Mouse (Mus musculus) embryo, embryonic 11.5 days (tissue): ENCODE data around the gene Susd3.

Source experiments
- DNase-seq: peaks from one replicate; pipeline ENCODE4 v3.0.0-alpha.2; 2012; ENCODE audit warnings: low read depth, low spot score

Susd3 gene

DNA sequence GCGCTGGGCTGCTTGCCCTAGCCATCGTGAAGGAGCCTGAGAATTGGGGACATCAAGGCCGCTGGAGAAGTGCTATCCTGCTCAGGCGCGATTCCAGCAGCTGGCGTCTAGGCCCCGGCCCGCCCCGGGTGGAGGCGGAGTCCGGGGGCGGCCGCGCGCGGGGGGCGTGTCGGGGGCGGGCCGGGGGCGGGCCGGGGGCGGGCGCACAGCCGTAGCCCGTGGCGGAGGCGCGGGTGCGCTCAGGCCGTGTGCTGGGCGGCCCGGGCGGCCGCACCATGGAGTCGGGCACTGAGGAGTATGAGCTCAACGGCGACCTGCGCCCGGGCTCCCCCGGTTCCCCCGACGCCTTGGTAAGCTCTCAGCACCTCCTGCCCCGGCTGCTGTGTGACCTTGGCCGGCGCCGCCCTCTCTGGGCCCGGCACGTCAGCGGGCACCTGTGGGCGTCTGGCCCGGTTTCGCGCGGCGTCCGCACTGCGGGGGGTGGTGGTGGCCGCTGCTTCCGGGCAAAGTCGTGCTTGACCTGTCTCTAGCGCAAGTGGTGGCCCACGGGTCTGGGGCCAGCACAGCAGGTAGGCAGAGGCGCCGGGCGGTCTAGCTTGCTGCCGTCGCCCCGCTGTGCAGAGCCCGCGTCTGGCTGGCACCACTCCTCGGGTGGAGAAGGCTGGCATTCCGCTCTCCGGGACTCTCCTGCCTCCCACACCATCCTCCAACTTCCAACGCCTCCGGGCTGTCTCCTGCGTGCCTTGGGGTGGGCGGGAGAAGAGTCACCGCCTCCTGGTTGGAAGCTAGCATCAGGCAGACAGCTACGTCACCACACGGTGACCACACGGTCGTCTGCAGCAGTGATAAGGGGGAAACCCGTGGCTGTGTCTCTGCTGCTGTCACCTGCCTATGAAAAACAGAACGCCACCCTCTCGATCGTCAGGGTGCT, 61.0 kb downstream of the Susd3 start, which contains the start of gene Ninj1:
Ninj1 (plus strand) TSS at position 198 of the 931 bp plus-strand sequence.
- DNase-seq, result peak; percentile 55

DNA sequence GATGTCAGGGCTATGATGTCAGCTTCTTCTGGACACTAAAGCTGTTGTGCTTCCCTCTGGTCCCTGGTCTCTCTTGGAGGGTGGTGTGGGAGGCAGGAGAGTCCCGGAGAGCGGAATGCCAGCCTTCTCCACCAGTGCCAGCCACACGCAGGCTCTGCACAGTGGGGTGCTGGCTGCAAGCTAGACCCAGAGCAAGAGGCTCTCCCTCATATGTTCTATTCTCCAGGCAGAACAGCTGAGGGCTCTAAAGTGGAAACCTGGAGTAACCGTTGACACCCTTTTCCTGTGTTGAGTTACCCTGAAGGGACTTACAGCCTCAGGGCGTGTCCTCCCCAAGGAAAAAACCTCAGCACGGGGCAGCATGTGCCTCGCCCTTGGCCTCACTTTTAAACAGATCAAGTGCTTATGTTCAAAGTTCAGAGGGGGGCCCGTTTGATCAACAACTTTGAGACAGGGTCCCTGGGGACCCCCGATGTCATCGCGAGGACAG, 61.7 kb downstream of the Susd3 start:
- DNase-seq, result no peak

DNA sequence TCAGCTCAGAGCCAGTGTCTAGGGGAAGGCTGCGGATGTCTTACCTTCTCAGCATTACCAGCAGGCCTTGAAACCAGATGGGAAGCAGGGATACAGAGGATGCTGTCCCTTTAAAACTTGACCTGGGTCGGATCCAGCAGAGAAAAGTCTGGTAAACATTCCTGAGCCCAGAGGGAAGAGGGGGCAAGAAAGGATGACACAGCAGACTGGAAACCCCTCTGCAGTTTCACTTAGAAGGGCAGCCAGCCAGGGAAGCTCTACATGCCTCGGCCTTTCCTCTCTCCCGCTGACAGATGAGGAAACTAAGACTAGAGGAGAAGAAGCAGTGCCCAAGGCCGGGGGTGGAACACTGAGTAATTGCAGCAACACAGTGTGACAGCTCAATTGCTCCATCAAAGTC, 64.9 kb downstream of the Susd3 start:
- no peak for DNase-seq

DNA sequence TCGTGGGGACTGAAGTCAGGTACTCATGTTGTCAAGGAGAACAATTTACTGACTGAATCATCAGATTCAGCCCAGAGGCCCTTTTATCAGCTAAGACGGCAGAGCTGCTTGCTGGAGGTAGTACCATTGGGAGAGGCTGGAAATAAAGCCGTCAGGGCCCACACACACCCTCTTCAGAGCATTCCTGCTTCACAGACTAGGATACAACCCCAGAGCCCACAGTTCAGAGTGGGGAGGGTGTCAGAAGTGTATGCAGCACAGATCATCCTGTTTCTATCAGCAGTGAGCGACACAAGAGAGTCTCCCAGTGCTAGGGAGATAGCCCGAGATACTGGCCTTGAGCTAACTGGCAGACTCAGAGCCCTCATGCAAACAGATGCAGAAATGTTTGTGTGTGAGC, 65.3 kb downstream of the Susd3 start:
- no peak for DNase-seq

DNA sequence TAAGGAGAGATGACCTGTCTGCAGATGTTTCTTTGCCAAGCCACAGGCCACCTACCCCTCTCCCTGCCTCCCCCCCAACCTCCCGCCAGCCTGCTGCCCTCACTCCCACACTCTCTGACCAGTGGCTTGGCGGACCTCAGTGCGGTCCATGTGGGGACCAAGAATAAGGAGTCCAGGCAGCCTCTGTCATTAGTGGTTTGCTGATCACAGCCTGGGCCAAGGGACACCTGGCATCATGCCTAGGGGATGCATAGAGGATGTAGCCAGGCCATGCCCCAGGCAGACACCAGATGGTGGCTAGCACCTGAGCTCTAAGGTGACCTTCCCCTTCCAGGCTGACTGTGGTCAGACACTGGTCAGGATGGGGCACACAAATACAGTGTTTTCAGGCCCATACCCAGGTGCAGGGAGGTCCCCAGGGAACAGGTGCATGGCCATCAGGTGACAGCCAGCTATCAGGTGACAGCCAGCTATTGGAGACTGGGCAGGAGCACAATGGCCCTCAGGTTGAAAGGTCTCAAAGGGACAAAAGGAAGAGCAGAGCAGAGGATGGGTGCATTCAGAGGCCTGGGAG, 67.0 kb downstream of the Susd3 start:
- DNase-seq, result no peak

DNA sequence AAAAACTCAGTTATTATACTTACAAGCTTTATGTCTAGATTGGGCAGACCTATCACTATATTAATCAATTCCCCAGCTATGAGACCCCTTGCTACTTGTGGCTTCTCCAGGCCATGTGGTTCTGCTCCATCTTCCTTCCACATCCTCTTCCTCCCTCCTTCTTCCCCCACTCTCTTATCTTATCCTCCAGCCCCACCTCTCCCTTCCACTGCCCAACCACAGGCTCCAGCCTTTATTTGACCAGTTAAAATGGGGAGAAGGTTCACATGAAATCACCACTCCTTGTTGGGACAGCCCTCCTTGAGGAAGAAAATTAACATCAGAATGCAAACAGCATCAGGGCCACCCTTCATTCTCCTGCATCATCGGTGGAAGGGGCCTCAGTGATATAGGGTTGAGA, 67.8 kb downstream of the Susd3 start:
- DNase-seq, result no peak
